Mouse (Mus musculus) embryonic facial prominence, embryonic 11.5 days (tissue): ENCODE results near the gene Osbp2. TPM values are rescaled to one million over a fixed set of nuclear protein-coding genes. Genes with fewer than 3 reads are reported as not detected.

Source experiments
- ATAC-seq: fragments of 200-750 bp; cut with Nextera tagmentation; replicated peaks from 2 replicates; pipeline ENCODE4 v1.8.0; 2017; ENCODE audit warnings: low read depth; ENCODE audit not compliant: insufficient number of reproducible peaks, low FRiP score, low TSS enrichment
- DNase-seq: peaks from one replicate; pipeline ENCODE4 v3.0.0-alpha.2; 2015; ENCODE audit warnings: low spot score
- H3K27ac ChIP-seq: fragments of 300-500 bp; sonication (generic); replicated peaks from 2 replicates; pipeline ENCODE4 v1.5.1; 2014; ENCODE audit warnings: mild to moderate bottlenecking, low read depth, low read length, control low read depth
- H3K27me3 ChIP-seq: fragments of 300-500 bp; sonication (generic); 2 replicates; pipeline ENCODE4 v1.6.1; 2014; ENCODE audit warnings: mild to moderate bottlenecking, low read length, moderate library complexity, mixed read lengths; ENCODE audit not compliant: control insufficient read depth, insufficient read depth
- H3K36me3 ChIP-seq: fragments of 300-500 bp; sonication (generic); replicated peaks from 2 replicates; pipeline ENCODE4 v1.6.1; 2014; ENCODE audit warnings: low read depth, mild to moderate bottlenecking, low read length, moderate library complexity, mixed read lengths; ENCODE audit not compliant: control insufficient read depth, insufficient read depth
- H3K4me1 ChIP-seq: fragments of 300-500 bp; sonication (generic); 2 replicates; pipeline ENCODE4 v1.6.1; 2014; ENCODE audit warnings: low read length, mixed read lengths; ENCODE audit not compliant: control insufficient read depth, insufficient read depth
- H3K4me2 ChIP-seq: fragments of 300-500 bp; sonication (generic); 2 replicates; pipeline ENCODE4 v1.6.1; 2014; ENCODE audit warnings: low read depth, mild to moderate bottlenecking, control low read depth, low read length, moderate library complexity
- H3K4me3 ChIP-seq: fragments of 300-500 bp; sonication (generic); 2 replicates; pipeline ENCODE4 v1.5.1; 2014; ENCODE audit warnings: low read depth, low read length, control low read depth
- H3K9ac ChIP-seq: fragments of 300-500 bp; sonication (generic); replicated peaks from 2 replicates; pipeline ENCODE4 v1.6.1; 2014; ENCODE audit warnings: mild to moderate bottlenecking, control low read depth, low read length
- H3K9me3 ChIP-seq: fragments of 300-500 bp; sonication (generic); replicated peaks from 2 replicates; pipeline ENCODE4 v1.6.1; 2016; ENCODE audit warnings: mild to moderate bottlenecking, low read length, inconsistent platforms, mixed read lengths; ENCODE audit not compliant: control insufficient read depth
- WGBS: fragments of 180-500 bp; shearing (Covaris S2); extraction: QIAGEN DNeasy Blood & Tissue Kit; methylation state at CpG from one replicate; pipeline ENCODE4 v1.1.7; 2014; 5-methylcytosine and 5-hydroxymethylcytosine counted together
- polyA plus RNA-seq: library from polyadenylated mRNA; unstranded; fragments of >200 nt; fragmentation: Nextera tagmentation; extraction: Ambion mirVana; gene quantifications from 2 replicates; pipeline ENCODE4 v1.2.1, GENCODE M21; 2014

The Osbp2 gene
- polyA plus RNA-seq, 1 experiment from 2014 or later: 0.55 TPM

- no peaks in the 10 kb centered on the region for H3K4me1 ChIP-seq
- H3K4me2 ChIP-seq: no peak overlapping the region
- H3K27me3 ChIP-seq: no peaks in the 10 kb centered on the region
- no peak overlapping the region for H3K4me3 ChIP-seq
- no peaks in the 10 kb centered on the region for H3K9me3 ChIP-seq
- no peak overlapping the region for H3K9ac ChIP-seq
- no peaks in the 10 kb centered on the region for H3K36me3 ChIP-seq
- ATAC-seq: no peak
- no peak overlapping the region for H3K27ac ChIP-seq
- DNase-seq: peak; percentile 52
- 52% methylated on average over 6 of the region's 6 CpGs for WGBS
These were observed 31.4 kb downstream of the Osbp2 start for GRCm38 (mm10) chr11:3832193-3832901.

- 85% methylated on average over 5 of the region's 5 CpGs for WGBS
- H3K36me3 ChIP-seq: no peaks in the 10 kb centered on the region
These were observed 34.0 kb downstream of the Osbp2 start for GRCm38 (mm10) chr11:3829736-3830135.

GRCm38 (mm10) chr11:3824138-3824537, 39.6 kb downstream of the Osbp2 start:
- H3K27me3 ChIP-seq: no peaks in the 10 kb centered on the region
- H3K27ac ChIP-seq: no peak overlapping the region
- H3K36me3 ChIP-seq: no peaks in the 10 kb centered on the region
- ATAC-seq (no peak), DNase-seq (no peak)
- no peak overlapping the region for H3K4me2 ChIP-seq
- H3K4me1 ChIP-seq: no peaks in the 10 kb centered on the region
- H3K9me3 ChIP-seq: no peaks in the 10 kb centered on the region
- H3K4me3 ChIP-seq: no peak overlapping the region
- no peak overlapping the region for H3K9ac ChIP-seq
- 78% methylated on average over 5 of the region's 5 CpGs for WGBS

More at GRCm38 (mm10) chr11:3829736-3830135, 34.0 kb downstream of the Osbp2 start:
- DNase-seq: no peak
- Histone ChIP-seq H3K4me3 (no peak overlapping the region), H3K4me2 (no peak overlapping the region), H3K27me3 (no peaks in the 10 kb centered on the region), H3K4me1 (no peaks in the 10 kb centered on the region), H3K9ac (no peak overlapping the region), H3K9me3 (no peaks in the 10 kb centered on the region), H3K27ac (no peak overlapping the region)
- ATAC-seq: no peak

GRCm38 (mm10) chr11:3823378-3823777, 40.3 kb downstream of the Osbp2 start:
- no peaks in the 10 kb centered on the region for H3K36me3 ChIP-seq
- 52% methylated on average over 2 of the region's 2 CpGs for WGBS
- ATAC-seq: no peak

GRCm38 (mm10) chr11:3817986-3818758, 45.5 kb downstream of the Osbp2 start:
- Histone ChIP-seq H3K27me3 (no peaks in the 10 kb centered on the region), H3K4me1 (no peaks in the 10 kb centered on the region), H3K4me2 (no peak overlapping the region), H3K9ac (no peak overlapping the region), H3K27ac (no peak overlapping the region), H3K9me3 (no peaks in the 10 kb centered on the region), H3K36me3 (no peaks in the 10 kb centered on the region), H3K4me3 (no peak overlapping the region)
- peak; percentile 56; the same call in 1 of the 2 replicates for ATAC-seq
- WGBS: 27% methylated on average over 4 of the region's 4 CpGs
- DNase-seq: peak; percentile 36

More at GRCm38 (mm10) chr11:3823378-3823777, 40.3 kb downstream of the Osbp2 start:
- no peak overlapping the region for H3K4me3 ChIP-seq
- no peak overlapping the region for H3K27ac ChIP-seq
- no peaks in the 10 kb centered on the region for H3K9me3 ChIP-seq
- H3K4me2 ChIP-seq: no peak overlapping the region
- DNase-seq: no peak
- H3K4me1 ChIP-seq: no peaks in the 10 kb centered on the region
- no peaks in the 10 kb centered on the region for H3K27me3 ChIP-seq
- H3K9ac ChIP-seq: no peak overlapping the region

- no peak for ATAC-seq
These were observed 47.8 kb downstream of the Osbp2 start for GRCm38 (mm10) chr11:3815951-3816350.

GRCm38 (mm10) chr11:3813340-3813739, 50.4 kb downstream of the Osbp2 start:
- no peak overlapping the region for H3K4me2 ChIP-seq
- ATAC-seq (no peak), DNase-seq (no peak)
- no peaks in the 10 kb centered on the region for H3K27me3 ChIP-seq
- no peaks in the 10 kb centered on the region for H3K36me3 ChIP-seq
- no peak overlapping the region for H3K27ac ChIP-seq
- H3K4me1 ChIP-seq: no peaks in the 10 kb centered on the region
- no peak overlapping the region for H3K9ac ChIP-seq
- no peak overlapping the region for H3K4me3 ChIP-seq
- H3K9me3 ChIP-seq: no peaks in the 10 kb centered on the region

More at GRCm38 (mm10) chr11:3815951-3816350, 47.8 kb downstream of the Osbp2 start:
- Histone ChIP-seq H3K4me3 (no peak overlapping the region), H3K27ac (no peak overlapping the region), H3K9me3 (no peaks in the 10 kb centered on the region), H3K4me2 (no peak overlapping the region), H3K36me3 (no peaks in the 10 kb centered on the region), H3K27me3 (no peaks in the 10 kb centered on the region), H3K9ac (no peak overlapping the region), H3K4me1 (no peaks in the 10 kb centered on the region)
- no peak for DNase-seq

GRCm38 (mm10) chr11:3808162-3808561, 55.5 kb downstream of the Osbp2 start:
- ATAC-seq (no peak), DNase-seq (no peak)
- Histone ChIP-seq H3K4me3 (no peak overlapping the region), H3K4me1 (no peaks in the 10 kb centered on the region), H3K4me2 (no peak overlapping the region), H3K36me3 (no peaks in the 10 kb centered on the region), H3K9me3 (no peaks in the 10 kb centered on the region), H3K9ac (no peak overlapping the region), H3K27ac (no peak overlapping the region), H3K27me3 (no peaks in the 10 kb centered on the region)
- 37% methylated on average over 3 of the region's 3 CpGs for WGBS
